Mouse (Mus musculus): ENCODE data around the gene Nim1k. TPM values are rescaled to one million over a fixed set of nuclear protein-coding genes. Genes with fewer than 3 reads are reported as not detected.

Gene Nim1k
- 10 to 100 TPM; 12.5 to 13.5 TPM for total RNA-seq (2021)
- long read RNA-seq, experiment 1, full-length matches to known transcripts, result 21 of 27 reads
- long read RNA-seq, experiment 1, partial matches to known transcripts, result 3 of 27 reads
- long read RNA-seq, experiment 1, other reads (novel, unspliced or antisense), result 3 of 27 reads
- long read RNA-seq, experiment 2, full-length matches to known transcripts, result 16 of 19 reads
- long read RNA-seq, experiment 2, partial matches to known transcripts, result 3 of 19 reads
- long read RNA-seq, experiment 2, other reads (novel, unspliced or antisense), result 0 of 19 reads

DNA sequence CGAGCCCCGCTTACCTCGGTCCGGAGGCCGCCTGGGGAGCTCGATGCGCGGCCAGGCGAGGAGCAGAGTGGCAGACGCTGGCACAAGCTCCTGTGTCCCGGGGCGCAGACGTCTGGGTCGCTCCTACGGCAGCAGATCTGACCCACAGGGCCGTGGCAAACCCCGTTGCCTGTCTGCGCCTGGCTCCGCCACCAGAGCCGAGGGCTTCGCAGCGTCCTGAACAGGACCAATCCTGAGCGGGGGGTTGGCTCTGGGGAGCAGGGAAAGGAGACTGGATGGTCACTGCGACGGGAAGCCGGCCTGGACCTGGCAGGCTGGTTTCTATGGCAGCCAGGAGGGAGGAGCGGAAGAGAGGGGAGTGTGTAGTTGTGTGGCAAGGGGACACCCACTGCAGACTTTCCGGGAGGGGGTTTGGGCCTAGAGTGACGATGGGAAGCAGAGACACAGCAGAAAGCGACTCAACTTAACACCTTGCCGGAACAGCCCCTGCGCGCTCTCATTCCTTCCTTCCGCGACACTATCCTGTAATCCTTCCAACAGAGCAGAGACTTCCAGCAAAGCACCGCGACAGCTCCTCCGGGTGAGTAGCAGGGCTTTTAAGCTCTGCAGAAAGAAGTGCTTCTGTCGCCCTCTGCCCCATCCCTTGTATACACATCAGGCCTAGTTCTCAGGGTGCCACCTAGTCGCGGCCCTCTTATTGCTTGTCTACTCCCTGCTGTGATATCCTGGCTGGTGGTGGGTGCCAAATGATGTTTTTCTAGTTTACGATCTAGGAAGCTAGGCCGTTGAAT, at the start of gene Nim1k:
Gene Nim1k (minus strand): TSS at position 202 of the 791 bp plus-strand sequence.
- peak; percentile 82 to 86 for DNase-seq (ENCODE audit: low spot score in 2 of 2)

DNA sequence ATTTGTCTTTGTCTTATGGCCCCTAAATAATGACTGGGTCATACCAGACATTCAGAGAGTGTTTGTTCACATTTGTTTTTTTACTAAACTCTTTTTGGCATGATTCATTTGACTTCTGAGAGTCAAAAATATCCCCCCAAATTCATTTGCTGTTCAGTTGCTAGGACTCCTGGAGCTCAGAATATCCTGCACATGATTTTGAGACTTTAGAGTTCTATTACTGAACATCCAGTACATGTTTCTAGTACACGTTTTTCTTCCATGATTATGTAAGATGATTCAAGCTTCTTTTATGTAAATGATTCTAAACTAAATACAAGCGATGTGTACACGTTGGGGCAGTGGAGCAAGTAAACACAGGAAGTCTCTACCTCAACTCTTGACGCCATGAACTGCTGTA, 42.0 kb upstream of the Nim1k start:
- DNase-seq (ENCODE audit: low spot score in 2 of 2), result no peak

DNA sequence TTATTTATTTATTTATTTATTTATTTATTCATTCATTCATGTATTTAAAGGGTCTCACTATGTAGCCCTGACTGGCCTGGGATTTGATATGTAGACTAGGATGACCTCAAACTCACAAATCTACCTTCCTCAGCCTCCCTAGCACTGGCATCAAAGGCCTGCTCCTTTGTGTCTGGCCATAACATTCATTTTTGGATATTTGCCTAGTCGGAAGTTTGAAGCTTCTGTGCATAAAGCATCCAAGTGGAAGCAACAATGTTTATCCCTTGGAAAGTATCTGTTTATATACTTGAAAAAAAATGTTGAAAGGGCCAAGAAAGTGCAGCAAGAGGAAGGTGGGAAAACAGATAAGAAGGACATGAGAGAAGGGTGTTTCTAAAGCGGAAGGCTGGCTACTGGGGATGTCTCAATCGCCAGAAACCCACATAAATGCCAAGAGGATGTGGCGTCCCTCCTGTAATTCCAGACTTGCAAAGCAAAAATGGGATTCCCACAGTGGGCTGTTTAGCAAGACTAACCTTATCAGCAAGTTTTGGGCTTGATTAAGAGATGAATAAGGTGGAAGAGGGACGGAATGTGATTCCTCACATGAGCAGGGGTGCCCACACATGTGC, 37.2 kb upstream of the Nim1k start:
- DNase-seq (ENCODE audit: low spot score in 2 of 2), result no peak

DNA sequence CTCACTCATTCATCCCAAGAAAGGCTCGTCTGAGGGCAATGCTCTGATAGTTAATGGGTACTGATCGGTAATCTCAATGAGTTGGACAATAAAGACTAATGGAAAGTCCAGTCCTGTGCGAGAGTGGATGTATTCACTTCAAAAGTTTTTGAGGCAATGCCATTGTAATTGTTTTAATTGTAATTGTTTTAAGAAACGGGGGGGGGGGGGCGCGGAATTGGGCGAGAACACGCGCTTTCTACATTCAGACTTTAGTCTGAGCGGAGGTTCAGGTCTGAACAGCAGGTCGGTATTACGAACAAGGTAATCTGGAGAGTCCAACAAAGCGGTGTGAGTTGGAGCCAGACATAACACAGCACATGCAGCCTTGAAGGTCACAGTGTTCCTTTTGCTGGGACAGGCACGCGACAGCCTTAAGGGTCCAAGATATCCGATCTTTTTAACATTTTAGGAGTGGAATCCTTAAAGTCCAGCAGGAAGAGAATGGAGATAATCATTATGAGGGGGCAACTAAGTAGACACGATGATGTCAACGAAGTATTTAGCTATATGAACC, 36.0 kb upstream of the Nim1k start:
- no peak for DNase-seq (ENCODE audit: low spot score in 2 of 2)

DNA sequence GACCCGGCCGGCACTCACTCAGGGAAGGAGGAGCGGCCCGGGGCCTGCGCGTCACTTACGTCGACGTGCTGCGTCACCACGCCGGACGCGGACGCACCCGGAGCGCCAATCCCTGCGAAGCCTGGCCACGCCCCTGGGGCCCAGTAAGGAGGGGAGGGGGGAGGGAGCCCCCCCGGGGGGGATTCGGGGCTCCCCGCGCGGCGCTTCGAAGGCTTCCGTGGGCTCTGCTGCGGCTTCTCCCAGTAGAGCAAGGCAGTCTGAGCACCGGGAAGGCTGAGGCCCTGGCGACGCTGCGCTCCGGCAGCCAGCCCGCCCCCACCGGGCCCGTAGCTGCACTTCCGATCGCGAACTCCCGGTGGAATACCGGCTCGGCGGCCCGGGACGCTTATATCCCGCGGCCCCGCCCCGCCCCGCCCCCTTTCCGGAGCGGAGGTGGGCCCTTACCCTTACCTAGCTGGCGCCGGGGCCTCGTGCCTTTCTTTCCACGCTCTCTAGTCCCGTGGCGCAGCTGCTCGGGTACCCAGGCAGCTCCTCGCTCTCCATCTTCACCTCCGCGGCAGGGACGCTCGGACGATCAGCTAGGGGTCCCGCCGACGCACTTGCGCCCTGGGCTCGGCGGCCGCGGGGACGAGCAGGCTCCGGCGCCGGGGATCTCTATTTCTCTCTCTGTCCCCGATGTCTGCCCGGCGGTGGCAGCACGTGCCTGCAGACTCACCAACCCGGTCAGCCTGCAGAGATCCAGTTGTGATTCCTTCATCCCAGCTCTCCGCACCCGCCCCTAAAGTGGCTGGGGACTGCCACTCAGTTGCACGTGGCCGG, 35.3 kb upstream of the Nim1k start, which contains the start of gene Zfp131:
Gene Zfp131 (minus strand): TSS at position 129 of the 819 bp plus-strand sequence.
- DNase-seq (ENCODE audit: low spot score in 2 of 2), result peak; percentile 88 to 95

DNA sequence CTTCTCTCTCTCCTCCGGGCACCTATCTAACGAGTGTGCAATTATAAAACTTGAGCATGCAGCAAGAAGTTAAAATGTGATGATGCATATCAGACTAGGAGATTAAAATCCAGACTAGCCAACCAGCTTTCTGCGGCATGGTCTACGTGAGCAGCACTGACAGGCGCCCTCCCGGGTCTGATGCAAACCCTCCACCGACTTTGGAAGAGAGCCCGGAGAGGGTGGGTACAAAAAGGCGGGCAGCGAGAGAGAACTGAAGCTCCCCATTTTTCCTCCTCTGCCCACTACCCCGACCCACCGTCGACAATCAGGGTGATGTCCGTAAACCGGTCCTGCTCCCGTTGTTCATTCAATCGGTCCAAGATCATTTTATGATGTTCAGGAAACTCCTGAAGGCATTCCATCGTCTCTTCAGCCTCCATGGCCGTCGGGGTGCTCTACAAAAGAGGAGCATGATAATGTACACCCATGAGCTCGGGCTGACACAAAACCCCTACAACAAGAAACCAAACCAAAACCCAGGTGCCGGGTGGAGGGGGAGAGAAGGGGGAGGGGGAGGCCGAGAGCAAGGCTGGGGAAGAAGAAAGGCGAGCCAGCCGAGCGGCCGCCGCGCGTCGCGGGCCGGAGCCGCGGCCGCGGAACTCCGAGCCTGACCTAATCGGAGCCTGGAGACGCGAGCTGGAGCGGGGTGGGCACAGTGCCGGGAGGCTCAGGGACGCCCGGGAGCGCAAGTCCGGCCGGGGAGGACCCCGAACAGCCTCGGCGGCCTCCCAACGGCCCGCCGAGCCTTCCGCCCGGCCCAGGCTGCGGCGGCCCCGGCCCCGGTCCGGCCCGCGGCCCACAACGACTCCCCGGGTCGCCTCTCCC, 34.4 kb upstream of the Nim1k start:
- DNase-seq (ENCODE audit: low spot score in 2 of 2), result peak; percentile 71 to 81

DNA sequence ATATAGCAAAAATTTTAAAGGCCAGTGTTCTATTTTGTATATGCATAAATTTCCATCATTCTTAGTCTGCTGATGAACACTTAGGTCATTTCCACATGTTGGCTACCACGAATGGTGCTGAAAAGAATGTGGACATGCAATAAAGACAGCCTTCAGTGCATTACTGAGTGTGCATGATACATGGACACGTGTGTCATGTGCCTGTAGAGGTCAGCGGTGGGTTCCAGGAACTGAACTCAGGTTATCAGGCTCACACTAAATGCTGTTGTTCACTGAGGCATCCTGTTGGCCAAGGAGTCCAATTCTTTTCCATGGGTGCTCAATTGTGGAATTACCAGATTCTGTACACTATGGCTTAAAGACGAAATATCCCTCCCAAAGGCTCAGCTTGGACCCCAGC, 27.9 kb upstream of the Nim1k start:
- no peak for DNase-seq (ENCODE audit: low spot score in 2 of 2)

DNA sequence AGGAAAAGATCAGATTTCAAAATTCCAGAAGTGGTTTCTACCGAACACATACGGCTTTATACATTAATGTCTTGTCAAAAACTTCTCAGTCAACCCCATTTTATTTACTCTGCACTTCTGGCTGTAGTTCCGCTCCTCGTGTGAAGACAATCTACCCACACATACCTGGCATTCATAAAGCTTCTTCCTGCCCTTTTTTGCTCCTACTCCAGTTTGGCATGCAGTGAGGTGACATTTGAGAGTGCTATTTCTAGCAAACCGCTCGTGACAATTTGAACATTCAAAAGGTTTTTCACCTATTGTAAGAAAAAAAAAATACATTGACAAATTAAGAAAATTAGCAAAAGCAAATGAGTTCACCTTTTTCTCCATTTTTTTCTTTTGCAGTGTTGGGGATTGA, 12.9 kb upstream of the Nim1k start:
- DNase-seq (ENCODE audit: low spot score in 2 of 2), result no peak

DNA sequence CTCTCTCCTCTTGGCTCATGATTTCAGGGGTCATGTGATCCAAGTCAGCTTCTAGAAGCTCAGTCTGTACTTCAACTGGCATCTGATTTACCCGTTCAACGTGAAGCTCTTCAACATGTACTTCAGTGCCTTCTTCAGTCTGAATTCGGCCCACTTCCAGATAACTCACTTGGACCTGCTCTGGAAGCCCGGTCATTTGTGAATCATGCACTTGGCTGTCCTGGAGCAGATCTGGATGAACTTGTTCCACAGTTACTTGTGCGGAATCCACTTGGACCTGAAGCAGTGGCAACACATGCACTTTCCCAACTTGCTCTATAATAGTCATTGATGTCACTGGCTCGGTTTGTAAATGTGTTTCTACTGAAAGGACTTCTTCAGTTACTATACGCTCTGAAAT, 10.8 kb upstream of the Nim1k start:
- DNase-seq (ENCODE audit: low spot score in 2 of 2), result no peak

DNA sequence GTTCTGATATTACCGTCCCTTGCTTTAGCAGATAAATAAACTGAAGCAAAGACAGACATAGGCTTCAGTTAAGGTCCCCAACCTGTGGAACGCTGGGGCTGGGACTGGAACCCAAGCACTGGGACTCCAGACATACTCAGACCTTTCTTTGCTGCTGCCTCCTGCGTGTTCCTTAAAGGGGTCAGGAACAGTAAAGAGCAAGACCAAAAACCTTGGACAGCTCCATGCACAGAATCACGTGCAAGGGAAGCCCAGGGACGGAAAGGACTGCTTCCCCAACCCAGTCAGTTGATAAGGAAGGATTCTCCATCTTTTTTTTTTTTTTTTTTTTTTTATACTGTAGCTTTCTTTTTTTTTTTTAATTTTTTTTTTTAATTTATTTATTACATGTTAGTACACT, 1.1 kb upstream of the Nim1k start:
- DNase-seq (ENCODE audit: low spot score in 2 of 2), result no peak

DNA sequence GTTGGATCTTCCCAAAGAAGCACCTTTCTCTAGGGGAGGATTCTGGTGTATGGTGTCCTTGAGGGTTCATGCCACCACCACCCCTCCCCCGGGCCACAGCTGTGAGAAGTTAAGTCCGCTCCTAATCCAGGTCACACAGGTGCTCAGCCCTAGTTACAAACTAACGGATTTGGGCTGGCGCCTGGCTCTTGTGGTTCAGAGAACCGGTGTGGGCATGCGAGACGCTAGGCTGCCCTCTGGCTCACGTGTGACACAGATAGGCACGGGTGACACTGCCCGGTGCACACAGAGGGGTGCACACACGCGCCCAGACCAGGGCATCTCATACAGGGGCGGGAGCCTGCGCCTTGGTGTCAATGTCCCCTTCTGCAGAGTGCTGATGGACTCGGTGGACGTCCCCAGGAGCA, 538 bp downstream of the Nim1k start:
- DNase-seq (ENCODE audit: low spot score in 2 of 2), result peak in 1 of 2 experiments; percentile 35

DNA sequence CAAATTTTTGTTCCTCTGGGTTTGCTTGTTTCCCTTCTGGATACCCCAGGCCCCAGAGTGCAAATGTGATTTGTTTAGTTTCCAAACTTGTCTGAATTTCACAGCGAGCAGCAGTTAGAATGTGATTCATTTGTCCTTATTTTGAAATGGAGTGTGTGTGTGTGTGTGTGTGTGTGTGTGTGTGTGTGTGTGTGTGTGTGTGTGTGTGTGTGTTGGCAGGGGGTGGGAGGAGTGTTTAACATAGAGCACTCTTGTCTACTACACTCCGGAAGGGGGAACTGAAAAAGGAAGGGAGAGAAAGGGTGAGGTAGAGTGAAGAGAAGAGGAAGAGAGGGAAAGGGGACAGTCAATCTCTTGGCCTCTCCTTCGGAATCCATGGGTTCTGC, 1.1 kb downstream of the Nim1k start:
- DNase-seq (ENCODE audit: low spot score in 2 of 2), result peak in 1 of 2 experiments; percentile 36

DNA sequence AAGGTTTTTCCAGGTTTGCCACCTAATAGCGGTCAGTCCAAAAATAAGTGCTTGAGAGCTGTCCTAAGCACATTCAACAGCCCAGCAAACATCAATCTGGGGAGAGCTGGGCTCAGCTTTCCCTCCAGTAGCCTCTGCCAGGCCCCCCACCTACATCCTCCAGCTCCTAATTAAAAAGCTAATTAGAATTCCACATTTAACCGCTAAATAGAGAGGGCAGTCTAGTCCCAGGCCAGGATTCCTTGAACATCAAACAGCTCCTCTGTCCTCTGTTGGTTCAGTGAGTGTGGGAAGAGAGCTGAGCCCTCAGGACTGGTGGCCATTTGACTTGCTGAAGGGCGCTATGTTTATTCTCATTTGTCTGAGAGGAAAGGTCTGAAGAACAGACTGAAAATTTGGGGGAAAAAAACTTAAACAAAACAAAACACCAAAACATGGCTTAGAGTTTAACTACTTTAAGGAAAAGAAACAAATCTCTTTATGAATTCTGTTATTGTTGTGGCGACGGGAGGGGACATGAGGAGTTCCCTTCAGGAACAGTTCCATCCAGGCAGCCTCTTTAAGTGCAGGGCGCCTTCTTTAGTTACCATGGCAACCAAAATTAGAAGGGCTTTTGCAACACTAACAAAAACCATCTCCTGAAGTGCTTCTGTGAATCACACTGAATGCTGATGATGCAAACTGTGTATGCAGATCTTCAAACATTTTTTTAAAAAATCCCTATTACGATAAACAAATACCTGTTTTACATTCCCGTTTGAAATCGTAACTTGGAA, 1.6 kb downstream of the Nim1k start:
- peak in 1 of 2 experiments; percentile 74 for DNase-seq (ENCODE audit: low spot score in 2 of 2)

DNA sequence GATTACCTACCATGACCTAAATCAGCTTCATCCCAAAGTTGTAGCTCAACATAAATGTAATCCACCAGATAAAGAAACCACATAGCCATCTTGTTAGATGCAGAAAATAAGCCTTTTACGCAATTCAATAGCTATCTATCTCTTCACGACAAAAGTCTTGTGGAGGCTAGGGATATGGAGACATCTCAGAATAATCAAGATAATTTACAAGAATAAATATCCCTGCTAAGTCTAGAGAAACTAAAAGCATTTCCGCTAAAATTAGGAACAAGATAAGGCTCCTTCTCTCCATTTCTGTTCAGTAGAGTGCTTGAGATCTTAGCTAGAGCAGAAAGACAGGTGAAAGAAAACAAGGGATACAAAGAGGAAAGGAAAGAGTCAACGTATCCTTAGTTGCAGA, 8.8 kb downstream of the Nim1k start:
- DNase-seq (ENCODE audit: low spot score in 2 of 2), result no peak

DNA sequence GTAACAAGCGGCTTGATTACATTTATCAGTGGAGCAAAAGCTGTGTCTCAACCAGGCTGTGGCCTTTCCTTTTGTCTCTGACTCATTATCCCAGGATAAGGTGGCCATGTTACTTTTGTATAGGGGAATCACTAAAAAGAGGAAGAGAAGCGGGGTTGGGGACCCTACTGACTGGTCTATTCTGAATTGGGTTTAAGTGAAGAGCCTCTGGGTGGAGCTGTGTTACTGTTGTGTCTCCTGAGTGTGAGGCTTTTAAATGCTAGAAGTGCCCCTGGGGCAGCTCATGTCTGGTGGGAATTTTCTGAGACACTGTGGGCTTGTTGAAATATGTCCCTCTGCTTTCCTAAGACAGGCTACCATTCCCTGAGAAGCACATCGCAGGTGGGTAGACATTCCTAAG, 12.2 kb downstream of the Nim1k start:
- DNase-seq (ENCODE audit: low spot score in 2 of 2), result no peak

DNA sequence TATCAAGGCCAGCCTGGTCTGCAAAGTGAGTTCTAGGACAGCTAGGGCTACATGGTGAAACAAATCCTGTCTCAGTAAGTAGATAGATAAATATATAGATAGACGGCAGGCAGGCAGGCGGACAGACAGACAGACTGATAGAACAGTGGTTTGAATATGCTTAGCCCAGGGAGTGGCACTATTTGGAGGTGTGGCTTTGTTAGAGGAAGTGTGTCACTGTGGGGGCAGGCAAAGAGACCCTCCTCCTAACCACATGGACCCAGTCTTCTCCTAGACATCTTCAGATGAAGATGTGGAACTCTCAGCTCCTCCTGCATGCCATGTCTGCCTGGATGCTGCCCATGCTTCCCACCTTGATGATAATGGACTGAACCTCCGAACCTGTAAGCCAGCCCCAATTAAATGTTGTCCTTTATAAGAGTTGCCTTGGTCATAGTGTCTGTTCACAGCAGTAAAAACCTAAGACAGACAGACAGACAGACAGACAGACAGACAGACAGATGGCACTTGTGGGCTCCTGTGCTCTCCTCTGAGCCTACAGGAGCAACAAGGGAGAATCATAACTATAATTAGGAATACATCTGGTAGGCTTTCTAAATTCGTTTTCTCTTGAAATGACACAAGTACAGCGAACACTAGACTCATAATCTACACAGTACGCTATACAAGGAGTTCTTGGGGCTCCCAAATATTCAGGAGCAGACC, 12.8 kb downstream of the Nim1k start:
- no peak for DNase-seq (ENCODE audit: low spot score in 2 of 2)

DNA sequence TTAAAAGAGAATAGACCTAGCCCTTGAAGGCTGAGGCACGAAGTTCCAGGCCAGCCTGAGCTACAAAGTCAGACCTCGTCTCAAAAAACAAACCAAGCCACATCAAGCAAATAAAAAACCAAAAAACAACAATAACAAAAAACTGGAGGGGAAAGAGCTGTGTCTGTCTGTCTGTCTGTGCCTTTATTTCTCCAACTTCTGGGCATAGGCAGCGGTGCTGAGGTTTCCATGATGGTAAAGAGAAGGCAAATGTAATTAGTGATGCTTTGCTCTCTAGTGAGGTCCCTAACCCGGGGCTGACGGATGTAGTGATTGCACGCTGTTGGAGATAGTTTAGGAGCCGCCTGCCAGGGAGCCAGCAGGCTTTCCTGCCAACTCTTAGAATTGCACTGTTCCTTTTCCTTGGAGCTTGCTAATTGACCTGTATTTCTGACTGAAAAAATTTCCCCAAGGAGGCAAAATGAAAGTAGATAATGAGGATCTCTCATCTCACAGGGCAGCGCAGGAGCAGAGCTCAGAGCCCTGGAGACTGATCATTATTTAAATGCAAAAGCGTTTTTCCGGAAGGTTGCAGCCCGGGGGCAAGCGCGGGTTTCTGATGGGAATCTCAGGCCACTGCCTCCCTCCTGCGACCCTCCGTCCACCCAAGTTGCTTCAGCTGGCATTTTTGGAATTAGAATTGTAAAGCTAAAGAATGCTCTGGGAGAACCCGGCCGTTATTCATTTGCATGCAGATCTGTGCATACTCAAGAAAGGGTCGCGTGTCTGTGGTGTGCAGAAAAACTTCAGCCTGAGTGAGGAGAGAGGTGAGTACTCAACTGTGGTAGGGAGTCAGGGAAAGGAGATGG, 14.1 kb downstream of the Nim1k start:
- no peak for DNase-seq (ENCODE audit: low spot score in 2 of 2)

DNA sequence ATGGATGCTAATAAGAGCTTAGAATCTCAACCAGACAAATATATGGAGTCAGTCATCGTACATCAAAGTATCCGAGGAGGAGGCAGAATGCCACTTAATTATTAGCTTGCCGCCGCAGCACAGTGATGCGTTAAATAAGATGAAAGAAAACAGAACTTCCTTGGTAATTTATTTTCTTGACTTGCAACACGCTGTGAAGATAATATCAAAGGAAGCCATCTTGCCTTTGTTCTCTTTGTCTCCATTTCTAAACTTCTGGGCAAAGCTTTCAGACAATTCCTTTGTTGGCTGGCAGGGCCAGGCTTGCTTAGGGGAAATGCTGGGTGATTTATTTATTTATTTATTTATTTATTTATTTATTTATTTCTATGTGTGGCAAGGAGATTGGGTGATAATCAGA, 24.2 kb downstream of the Nim1k start:
- no peak for DNase-seq (ENCODE audit: low spot score in 2 of 2)
